Mouse (Mus musculus) layer of hippocampus, postnatal 36 days (tissue): Measurements from ENCODE around the gene Trabd. TPM values are rescaled to one million over a fixed set of nuclear protein-coding genes. Genes with fewer than 3 reads are reported as not detected.

Experiments
- DNase-seq, 2 experiments: peaks; one replicate each; pipeline ENCODE4 v3.0.0; 2022
- total RNA-seq, 2 experiments: library from RNA; stranded (reverse); gene quantifications; 2 replicates each; pipeline ENCODE4 v1.2.3; 2021

Trabd gene
- total RNA-seq, 2 experiments from 2014 or later = 23.0 to 26.9 TPM

DNA sequence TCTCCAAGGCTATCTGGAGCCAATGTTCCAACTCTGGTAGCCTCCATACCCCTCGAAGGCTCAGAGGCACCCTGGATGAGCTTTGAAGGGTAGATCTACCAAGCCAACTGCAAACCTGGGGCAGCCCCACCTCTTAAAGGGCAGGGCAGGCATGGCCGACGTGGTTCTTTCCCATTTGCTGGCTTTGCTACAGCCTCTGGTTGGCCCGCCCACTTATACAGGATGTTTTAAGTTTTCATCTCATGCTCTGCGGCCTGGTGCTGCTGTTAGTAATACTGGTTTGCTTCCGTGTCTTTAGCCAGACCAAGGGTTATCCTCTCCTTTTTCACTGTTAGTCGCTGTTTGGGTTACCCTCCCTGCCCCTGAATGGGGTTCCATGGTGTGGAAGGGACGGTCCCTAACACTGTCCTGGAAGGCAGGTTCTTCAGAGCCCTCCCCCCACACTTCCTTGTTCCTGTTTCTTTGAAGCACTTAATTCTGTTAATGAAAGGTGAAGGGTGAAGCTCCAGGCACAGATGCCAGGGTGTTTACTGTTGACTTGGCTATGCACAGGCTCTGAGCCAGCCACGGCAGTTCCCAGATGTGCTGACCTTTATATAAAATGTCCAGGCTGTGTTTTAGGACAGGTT lies 3.4 kb downstream of the Trabd start:
- DNase-seq = no peak

DNA sequence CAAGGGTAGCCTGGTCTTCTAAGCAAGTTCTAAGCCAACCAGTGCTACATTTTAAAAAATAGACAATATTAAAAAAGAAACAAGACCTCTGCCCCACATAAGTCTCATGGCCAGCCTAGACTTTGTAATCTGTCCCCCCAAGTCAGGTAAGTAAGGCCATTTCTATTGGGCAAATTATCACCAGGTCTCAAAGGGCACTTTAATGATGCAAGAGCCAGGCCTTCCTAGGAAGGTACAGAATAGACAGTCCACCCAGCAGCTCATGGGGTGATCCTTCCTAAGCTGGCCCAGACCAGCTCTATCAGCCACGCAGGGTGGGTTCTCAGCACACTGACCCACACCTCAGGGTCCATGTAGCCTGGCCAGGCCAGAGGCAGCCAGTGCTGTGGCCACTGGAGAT lies 9.0 kb downstream of the Trabd start:
- no peak for DNase-seq

DNA sequence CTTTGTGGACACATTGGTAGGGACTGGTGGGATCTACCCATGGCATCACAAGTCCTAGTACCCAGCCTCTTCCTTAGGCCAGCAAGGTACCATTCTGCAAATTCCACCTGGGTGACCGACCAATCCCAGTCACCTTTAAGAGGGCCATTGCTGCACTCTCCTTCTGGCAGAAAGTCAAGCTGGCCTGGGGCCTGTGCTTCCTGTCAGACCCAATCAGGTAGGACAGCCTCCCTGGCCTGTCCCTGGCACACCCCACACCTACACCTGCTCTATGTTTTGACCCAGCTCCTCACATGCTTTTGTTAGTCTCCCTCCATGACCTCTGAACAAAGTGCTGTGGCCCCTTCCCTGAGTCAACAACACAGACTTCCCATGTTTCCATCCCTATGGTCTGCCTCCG lies 9.9 kb downstream of the Trabd start:
- no peak for DNase-seq

DNA sequence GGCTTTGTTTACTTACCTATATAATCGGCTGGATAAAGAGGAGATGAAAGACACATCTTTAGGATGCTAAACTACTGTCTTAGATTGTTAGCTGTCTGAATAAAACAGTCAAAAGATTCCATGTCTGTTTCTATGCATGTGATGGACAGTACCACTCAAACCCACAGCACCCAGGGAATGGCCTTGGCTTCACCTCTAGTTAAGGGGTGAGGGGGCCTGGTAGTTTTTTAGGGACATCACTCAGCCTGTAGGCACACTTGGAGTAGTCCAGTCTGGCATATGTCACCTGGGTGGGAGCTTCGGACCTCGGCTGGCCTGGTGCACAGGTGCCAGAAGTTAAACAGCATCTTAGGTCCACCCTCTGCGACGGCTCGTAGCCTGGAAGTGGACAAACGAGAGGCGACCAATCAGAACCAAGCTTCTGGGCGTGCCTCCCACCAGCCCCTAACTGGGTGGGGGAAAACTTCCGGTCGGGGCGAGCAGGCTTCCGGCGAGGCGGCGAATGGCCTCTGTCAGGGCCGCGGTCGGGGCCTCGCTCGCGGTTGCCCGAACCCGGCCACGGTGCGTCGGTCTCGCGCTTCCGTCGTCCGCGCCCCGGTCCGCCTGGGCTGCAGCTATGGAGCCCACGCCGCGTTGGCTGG lies 13.8 kb downstream of the Trabd start, which contains the start of gene Selenoo:
Selenoo (plus strand) TSS at position 478 of the 641 bp plus-strand sequence.
- DNase-seq = peak; percentile 89

DNA sequence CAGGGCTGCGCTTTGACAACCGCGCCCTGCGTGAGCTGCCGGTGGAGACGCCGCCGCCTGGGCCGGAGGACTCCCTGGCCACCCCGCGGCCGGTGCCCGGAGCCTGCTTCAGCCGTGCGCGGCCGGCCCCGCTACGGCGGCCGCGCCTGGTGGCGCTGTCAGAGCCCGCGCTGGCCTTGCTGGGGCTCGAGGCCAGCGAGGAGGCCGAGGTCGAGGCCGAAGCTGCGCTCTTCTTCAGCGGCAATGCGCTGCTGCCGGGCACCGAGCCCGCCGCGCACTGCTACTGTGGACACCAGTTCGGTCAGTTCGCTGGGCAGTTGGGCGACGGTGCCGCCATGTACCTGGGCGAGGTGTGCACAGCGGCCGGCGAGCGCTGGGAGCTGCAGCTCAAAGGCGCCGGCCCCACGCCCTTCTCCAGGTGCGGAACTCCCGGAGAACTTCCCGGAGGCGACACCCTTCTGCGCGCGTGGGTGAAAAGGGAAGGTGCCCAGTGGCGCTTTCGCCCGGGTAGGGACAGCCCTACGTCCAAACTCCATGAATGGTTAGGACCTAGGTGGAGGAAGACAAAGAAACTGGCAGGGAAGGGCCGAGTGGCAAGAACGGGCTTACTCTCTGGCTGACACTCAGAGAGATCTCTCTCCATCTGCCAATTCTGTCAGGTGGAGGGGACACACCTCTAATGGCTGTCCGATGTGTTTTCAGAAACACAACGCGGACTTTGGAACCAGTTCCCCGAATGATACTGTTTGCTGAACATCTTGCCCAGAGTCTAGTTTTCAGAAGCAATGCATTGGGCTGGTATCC lies 14.5 kb downstream of the Trabd start:
- DNase-seq = no peak

DNA sequence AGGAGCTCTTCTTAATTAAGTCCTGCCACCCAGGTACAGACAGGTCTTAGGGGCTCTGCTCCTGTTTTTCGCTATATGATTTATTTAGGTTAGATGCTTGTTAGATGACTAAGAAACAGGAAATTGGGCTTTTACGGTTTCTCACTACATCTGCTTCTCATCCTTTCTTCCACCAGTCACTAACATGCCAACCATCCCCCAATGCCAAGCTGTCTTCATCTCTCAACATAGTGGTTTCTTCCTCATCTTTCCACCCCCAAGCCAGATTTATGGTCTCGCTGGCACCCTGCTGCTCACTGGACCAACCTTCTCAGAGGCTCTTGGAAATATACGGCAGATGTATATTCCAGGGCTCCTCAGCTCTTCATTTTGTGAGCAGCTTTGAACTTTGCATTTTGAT lies 15.7 kb downstream of the Trabd start:
- no peak for DNase-seq

DNA sequence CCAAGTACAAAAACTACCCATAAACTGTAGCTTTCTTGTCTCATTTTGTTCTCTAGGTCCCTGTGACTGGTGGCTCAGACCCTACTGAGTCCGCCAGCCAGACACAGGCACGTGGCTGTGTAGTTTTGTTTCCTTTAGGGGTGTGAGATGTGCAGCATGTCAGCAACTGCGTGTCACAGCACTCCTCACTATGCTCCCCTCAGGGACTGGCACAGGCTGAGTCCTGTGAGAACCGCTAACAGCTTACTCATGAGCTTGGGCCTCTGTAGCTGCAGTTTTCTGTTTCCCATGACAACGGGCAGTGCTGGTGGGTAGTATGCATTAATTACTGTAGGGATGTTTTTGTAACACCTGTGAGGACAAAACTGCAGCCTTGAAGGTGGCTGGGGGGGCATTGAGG lies 17.3 kb downstream of the Trabd start:
- DNase-seq = no peak

DNA sequence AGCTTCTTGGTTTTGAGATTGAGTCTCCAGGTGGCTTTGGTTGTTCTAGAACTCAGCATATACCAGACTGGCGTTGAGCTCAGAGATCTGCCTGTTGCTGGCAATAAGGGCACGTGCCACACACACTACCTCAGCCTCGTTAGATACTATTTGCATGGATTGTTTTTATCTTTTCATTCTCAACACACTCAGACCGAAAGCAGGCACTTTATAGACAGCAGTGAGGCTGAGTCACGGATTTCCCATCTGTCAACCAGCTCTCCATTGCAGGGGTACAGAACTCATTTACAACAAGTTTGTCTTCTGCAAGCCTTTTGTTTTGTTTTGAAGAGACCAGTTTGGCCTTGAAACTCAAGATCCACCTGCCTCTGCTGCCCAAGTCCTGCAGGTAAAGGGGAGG lies 22.5 kb downstream of the Trabd start:
- DNase-seq = no peak

DNA sequence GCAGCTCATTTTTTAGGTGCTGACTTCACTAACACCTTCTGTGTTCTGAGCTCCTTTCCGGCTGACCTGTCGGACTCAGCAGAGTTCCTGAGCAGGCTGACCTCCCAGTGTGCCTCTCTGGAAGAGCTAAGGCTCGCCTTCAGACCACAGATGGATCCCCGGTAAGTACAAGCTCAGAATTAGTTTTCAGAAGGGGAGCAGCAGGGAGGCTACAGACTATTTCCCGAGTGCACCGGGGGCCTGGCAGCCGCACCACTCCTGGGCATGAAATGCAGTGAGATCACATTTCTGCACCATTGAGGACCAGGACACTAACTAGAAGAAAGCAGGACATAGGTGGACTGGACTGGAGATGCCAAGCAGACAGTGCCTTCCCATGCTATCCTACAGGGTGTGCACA lies 23.7 kb downstream of the Trabd start:
- DNase-seq = no peak

DNA sequence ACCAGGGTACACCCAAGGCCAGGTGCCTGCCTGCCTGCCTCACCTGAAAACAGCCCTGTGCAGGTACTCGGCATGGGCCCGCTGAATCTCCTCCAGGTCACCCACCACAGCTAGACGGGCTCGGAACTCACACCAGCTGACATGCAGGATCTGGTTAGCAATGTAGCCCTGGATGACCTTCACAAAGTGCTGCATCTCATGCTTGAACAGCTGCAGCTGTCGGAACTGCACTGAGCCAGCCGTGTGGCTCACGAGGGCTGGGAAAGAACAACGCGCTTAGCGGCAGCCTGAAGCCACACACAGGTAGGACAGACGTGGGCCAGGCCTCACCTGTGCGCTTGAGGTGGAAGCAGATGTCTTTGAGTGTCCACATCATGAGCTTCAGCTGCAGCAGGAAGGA lies 25.9 kb downstream of the Trabd start:
- DNase-seq = no peak

DNA sequence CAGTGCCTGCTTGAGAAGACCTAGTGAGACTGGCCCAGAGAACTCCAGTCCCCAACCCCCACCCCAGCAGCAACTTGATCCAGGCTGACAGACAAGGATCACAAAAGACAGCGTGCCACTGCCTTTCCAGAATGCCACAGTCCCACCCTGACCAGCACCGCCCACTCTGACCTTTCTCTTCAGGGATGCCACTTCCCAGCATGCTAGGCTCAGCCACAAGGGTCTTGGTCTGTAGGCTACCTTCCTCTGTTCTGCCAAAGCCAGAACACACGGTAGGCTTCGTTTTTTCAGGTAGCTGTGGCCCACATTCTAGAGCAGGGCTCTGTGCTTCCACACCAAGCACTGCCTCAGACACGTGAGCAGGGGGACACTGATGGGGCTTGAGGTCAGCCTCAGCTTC lies 27.7 kb downstream of the Trabd start:
- DNase-seq = no peak

DNA sequence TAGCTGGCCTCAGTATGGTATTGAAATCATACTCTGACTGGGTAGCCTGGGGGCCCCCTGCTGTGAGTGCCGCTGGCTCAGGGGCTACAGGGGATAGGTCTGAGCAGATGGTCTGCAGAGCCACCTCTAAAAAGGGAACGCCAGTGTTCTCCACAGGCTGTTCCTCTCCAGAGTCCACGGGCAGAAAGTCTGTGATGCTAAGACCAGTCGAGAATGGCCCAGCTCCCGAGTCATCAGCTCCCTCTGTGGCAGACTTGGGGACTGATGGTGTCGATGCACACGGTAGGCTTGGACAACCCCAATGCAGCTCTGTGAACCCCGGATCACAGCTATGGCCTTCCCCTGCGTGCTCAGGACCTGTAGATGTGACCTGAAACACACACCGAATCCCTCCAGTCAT lies 29.0 kb downstream of the Trabd start:
- DNase-seq = no peak

DNA sequence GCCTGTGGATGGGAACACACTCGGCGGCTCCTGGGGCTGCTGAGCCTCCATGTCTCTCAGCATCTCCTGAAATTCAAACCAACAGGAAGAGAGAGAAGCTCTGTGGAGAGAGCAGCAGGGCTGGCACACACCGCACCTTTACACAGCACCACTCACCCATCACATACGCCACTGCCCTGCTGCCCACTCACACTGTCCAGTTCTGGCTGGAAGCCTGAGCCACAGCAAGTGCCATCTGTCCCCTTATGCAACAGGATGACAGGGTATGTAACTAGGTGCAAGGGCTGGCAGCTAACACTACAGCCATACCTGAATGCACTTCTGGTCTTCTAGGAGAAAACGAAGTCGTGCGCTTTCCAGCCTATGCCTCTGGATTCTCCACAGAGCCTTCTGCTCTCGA lies 29.5 kb downstream of the Trabd start:
- no peak for DNase-seq

DNA sequence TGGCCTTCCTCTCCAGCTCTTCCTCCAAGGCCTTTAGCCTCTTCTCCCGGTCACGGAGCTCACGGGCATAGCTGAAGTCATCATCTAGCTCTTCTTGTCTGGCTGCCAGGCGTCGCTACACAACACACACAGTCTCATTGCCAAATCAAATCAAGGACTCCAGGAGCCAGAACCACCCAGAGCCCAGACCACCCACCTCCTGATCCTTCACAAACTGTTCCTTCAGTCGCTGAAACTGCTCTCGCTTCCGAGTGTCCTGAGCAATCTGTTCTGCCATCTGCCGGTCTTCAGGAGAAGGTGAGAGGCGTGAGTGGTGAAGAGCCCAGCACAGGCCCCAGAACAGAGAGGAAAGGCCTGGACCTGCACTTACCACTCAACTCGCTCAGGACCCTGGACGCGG lies 31.1 kb downstream of the Trabd start:
- DNase-seq = no peak

DNA sequence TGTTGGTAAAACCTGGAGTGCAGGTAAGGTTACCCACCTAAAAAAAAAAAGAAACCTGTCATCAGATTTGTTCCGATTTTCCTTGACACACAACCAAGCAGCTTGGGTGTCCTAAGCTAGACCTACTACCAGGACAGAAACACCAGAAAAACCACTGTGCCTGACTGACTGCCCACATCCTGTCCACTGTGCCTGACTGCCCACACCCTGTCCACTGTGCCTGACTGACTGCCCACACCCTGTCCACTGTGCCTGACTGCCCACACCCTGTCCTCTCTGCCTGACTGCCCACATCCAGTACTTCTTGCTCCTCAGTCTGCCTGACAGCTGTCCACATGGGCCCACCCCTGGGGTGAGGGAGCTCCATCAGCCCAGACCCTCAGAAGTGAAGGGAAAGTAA lies 32.1 kb downstream of the Trabd start:
- DNase-seq = no peak

DNA sequence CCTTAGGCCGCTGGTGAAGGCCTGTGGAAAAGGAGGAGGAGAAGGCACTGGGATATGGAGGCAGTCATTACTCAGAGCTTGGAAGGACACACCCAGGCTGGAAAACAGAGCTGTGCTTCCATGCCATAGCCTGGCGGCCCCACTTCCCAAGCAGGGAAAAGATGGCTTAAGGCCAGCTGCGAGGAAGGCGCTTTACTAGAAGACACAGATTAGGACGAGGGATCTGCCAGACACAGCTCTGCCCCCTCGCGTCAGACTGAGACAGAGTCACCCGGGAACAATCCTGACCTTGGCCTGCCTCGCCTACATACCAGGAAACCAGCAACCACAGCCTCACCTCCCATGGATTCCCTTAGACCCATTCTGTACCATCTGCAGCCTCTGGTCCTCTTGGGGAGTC lies 35.2 kb downstream of the Trabd start:
- DNase-seq = no peak

DNA sequence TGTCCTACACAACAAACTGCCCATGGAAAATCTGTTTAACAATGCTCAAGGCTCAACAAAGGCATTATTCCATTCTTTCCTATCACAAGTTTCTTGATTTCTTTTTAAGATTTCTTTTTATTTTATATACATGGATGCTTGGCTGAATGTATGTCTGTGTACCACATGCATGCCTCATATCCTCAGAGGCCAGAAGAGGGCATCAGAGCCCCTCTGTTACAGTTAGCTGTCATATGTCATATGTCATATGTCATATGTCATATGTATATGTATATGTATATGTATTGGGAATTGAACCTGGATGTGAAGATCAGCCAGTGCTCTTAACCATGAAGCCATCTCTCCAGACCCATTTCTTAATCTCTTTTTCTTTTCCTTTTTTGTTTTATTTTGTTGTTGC lies 43.1 kb downstream of the Trabd start:
- DNase-seq = no peak

DNA sequence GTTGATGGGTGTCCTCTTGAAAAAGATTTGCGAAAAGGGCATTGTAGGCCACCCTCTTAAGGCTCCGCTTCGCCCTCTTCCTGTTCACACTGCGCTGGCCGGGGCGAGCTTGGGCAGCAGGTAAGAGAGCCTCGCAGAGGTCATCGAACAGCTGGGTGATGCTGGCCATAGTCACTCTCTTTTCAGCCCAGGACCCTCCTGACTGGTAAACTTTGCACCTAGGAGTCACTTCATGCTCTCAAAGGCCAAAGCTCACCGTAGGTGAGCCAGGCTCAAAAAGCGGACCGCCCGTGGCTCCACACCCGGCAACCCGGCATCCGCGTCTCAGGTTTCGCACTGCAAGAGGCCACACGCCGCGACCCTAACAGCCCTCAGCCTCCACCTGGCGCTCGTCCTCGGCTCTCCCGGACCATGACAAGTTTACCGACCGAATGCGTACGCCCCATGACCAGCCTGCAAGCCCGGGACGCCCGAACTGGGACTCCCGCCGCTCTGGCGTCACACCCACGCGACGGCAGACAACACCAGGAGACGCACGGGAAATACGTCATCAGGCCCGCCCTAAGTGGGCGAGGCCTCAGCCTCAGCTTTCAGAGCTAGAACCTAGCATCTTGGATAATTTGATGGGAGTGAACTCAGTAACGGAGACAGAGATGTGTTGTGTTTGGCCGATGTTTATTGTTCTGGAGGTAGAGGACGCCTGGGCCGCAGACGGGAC lies 47.9 kb downstream of the Trabd start, which contains the start of gene Tubgcp6:
Tubgcp6 (minus strand) TSS at position 464 of the 718 bp plus-strand sequence.
- peak; percentile 95 to 97 for DNase-seq

DNA sequence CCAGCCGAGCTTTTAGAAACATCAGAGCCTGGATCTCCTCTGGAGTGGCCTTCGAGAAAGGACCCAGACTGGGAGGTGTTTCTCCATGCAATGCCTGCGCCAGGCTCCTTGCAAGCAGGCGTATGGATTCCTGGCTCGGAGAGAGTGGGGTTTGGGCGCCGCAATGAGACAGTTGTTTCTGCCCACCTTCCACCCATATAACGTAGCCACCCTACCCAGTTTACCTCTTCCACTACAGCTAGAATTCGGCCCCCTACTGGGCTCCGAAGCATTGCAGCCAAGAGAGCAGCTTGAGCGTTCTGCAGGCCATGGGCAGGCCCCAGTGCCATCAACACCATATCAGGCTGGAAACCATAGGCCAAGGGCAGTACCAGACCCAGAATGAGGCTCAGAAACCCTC lies 48.7 kb downstream of the Trabd start:
- no peak for DNase-seq

DNA sequence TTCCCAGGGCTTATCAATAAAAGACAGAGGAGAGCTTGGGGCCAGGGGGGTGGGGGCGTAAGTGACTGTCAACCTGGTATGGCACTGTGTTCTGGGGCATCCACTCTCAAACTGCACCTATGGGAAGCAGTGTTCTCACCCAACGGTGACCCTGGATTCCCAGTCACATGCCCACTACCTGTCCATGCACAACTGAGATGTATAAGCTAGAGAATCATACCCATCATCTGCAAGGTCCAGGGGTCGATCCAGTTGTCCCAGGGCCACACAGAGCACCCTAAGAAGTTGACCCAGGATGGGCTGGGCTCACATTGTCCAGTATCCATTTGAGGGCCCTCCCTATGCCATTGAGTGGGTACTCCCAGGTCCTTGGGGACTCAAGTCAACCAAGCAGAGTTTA lies 49.4 kb downstream of the Trabd start:
- no peak for DNase-seq

DNA sequence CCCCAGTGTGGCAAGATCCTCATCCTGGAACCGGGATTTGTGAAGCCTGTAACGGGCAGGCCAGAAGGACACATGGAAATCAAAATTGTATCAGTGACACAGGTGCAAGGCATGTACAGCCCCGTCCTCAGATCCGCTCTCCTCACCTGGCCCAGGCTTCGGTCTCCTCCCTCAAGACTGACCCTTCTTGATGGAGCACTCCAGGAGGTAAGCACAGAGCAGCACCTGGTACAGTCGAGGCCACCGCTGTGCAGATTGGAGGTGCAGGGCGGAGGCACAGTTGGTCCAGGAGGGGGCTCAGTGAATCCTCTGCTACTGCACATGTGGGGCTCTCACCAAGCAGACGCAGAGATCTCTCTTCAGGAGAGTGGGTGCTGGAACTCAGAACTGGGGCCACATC lies 50.4 kb downstream of the Trabd start:
- no peak for DNase-seq

DNA sequence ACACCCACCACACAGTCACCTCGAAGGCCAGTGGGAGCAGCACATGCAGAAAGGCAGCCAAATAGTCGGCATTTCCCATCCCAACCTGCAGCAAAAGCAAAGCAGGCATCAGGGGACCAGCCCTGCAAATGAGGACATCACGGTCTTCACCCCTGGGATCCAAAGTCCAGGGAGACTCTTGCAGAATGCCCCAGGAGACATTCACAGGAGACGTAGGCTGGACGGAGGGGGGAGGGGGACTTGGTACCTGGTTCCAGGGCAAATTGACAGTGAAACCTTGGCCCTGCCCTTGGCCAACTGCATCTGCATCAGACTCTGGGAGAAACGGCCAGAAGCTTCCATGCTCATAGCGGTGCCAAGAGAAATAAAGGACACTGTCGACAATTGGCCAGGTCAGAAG lies 51.7 kb downstream of the Trabd start:
- DNase-seq = no peak

DNA sequence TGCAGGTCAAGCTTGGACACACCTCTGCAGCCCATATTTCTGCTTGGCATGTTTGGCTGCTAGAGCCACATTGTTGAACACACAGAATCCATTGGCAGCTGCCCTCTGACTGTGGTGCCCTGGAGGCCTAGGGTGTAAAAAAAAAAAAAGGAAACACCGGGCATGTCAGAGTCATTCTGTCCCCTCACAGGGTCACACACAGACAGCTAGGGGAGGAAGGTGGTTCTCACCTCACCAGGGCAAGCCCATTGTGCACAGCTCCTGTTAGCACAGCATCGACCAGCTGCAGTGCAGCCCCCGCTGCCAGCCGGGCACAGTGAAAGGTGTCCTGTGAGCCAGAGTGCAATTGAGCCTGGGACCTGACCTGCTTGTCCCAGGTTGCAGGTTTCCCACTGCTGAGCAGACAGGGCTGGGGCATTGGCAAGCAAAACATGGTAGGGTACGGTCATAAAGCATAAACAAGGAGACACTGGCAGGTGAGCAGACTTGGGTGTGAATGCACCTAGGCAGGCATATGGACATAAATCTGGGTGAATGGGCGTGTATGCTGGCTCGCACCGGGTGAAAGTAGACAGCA lies 52.5 kb downstream of the Trabd start:
- no peak for DNase-seq
